21 mouse cellular contexts compared by ENCODE assay signal in genomic region chr3:92503528-92503927, GRCm38 (mm10).
"Had no signal": no experiment of that assay in that cellular context is flagged by ENCODE, and none has a peak within 500 bp of the region (broad histone marks: within the 10 kb centered on the region; RNA-seq: fewer than 3 reads in every experiment).

No protein-coding gene starts in this region.

- DNase-seq: heart, postnatal 10 days; heart, postnatal 14 days; heart, postnatal 36 days; heart, postnatal 4 days; kidney, adult 11 months; kidney, adult 18-20 months; kidney, adult 2 months; kidney, adult 8-10 months; kidney, adult 9 months; kidney, postnatal 10 days; kidney, postnatal 25 days; kidney, postnatal 36 days; kidney, postnatal 4 days; layer of hippocampus, adult 9-11 months; layer of hippocampus, postnatal 36 days had no signal

- ATAC-seq: hindbrain, embryonic 16.5 days; hindbrain, postnatal 0 days; inflammation-experienced regulatory T-cells, adult 6 months; intestine, embryonic 15.5 days; intestine, embryonic 16.5 days; intestine, postnatal 0 days had no signal
